Mouse (Mus musculus) lung, postnatal 14 days (tissue): Measurements from ENCODE around the gene Atox1.

Source experiments
- DNase-seq: peaks from one replicate; pipeline ENCODE4 v3.0.0; 2021

The Atox1 gene

GRCm38 (mm10) chr11:55461019-55461645 is at the start of gene Atox1:
TSS of gene Atox1 (minus strand) at chr11:55461239.
- DNase-seq: peak; percentile 94

GRCm38 (mm10) chr11:55505485-55505884 is 44.4 kb upstream of the Atox1 start:
- DNase-seq: no peak

GRCm38 (mm10) chr11:55502886-55503285 is 41.8 kb upstream of the Atox1 start:
- DNase-seq: no peak

GRCm38 (mm10) chr11:55501955-55502531 is 41.0 kb upstream of the Atox1 start:
- no peak for DNase-seq

GRCm38 (mm10) chr11:55497885-55498284 is 36.8 kb upstream of the Atox1 start:
- peak; percentile 18 for DNase-seq

GRCm38 (mm10) chr11:55496158-55496557 is 35.1 kb upstream of the Atox1 start:
- no peak for DNase-seq

- DNase-seq: no peak
These were observed 24.4 kb upstream of the Atox1 start for GRCm38 (mm10) chr11:55485443-55485842.

- DNase-seq: no peak
These were observed 12.2 kb upstream of the Atox1 start for GRCm38 (mm10) chr11:55473219-55473618.

GRCm38 (mm10) chr11:55471467-55471866 is 10.4 kb upstream of the Atox1 start:
- no peak for DNase-seq

- DNase-seq: no peak
These were observed 9.7 kb upstream of the Atox1 start for GRCm38 (mm10) chr11:55470761-55471160.

- DNase-seq: no peak
These were observed 9.1 kb upstream of the Atox1 start for GRCm38 (mm10) chr11:55469923-55470691.

GRCm38 (mm10) chr11:55469048-55469843 is 8.2 kb upstream of the Atox1 start, which contains the start of gene G3bp1:
TSS of gene G3bp1 (plus strand) at chr11:55469685.
- peak; percentile 99 for DNase-seq

- DNase-seq: no peak
These were observed 7.6 kb upstream of the Atox1 start for GRCm38 (mm10) chr11:55468611-55469047.

GRCm38 (mm10) chr11:55468012-55468411 is 7.0 kb upstream of the Atox1 start:
- DNase-seq: no peak

- DNase-seq: no peak
These were observed 4.1 kb upstream of the Atox1 start for GRCm38 (mm10) chr11:55465177-55465576.

- no peak for DNase-seq
These were observed 3.7 kb upstream of the Atox1 start for GRCm38 (mm10) chr11:55464707-55465106.

GRCm38 (mm10) chr11:55462149-55462548 is 1.1 kb upstream of the Atox1 start:
- DNase-seq: no peak

GRCm38 (mm10) chr11:55460559-55461018 is 450 bp downstream of the Atox1 start:
- DNase-seq: peak; percentile 28

GRCm38 (mm10) chr11:55459850-55460558 is 1.0 kb downstream of the Atox1 start:
- DNase-seq: no peak

GRCm38 (mm10) chr11:55458501-55458900 is 2.5 kb downstream of the Atox1 start:
- no peak for DNase-seq

GRCm38 (mm10) chr11:55455166-55455565 is 5.9 kb downstream of the Atox1 start:
- DNase-seq: no peak

- no peak for DNase-seq
These were observed 7.4 kb downstream of the Atox1 start for GRCm38 (mm10) chr11:55453640-55454039.
